Mouse (Mus musculus): Measurements from ENCODE around the gene Vps45. TPM values are rescaled to one million over a fixed set of nuclear protein-coding genes. Genes with fewer than 3 reads are reported as not detected.
A peak's percentile ranks its signal among the peaks of the same experiment; 100 is the strongest.
"Not testable (repeated sequence)": the region's sequence is repeated elsewhere in the genome, so short reads cannot be mapped to it uniquely, and the experiment has no call there.

The Vps45 gene
- polyA plus RNA-seq, 3 experiments from 2014 or later: 21.2 to 23.9 (median 23.9) TPM

DNA sequence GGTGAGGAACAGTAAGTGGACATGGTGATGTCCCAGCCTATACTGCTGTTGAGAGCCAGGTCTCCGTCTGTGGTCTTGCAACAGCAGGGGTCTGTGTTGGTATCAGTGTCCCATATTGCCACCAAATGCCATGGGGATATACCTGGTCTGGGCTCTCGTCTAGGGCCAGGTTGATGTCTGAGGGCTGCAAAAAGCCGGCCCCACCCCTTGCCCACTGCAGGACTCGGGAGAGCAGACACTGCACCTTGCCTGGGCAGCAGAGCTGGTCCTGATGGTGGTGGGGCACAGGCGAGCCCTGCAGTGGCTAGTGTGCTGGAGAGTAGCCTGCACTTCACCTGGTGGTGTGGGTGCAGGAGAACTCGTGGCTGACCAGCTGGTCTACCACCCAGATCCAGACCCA lies 19.8 kb upstream of the Vps45 start:
- no peak for ATAC-seq

DNA sequence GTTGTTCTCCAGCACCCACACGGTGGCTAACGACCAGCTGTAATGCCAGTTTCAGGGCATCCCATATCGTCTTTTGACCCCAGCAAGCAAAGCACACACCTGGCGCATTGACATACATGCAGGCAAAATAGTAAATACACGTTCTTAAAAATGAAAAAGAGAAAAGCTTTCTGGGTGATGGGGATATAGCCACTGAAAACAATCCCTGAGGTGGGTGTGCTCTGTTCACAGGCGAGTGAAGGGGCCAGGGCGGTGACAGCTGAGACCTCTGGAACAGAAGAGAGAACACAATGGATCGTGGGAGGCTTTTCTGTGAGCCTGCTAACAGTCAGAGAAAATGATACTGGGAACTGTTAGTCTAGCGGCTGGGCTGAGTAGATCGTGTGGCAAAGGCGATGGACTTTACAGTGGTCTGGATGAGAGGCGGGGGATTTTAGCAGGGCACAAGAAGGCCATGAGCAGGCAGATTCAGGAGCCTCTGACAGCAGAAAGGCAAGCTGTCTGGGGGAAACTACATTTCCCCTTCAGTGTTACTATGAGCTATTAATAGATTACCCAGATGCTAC lies 14.7 kb upstream of the Vps45 start:
- no peak for ATAC-seq

DNA sequence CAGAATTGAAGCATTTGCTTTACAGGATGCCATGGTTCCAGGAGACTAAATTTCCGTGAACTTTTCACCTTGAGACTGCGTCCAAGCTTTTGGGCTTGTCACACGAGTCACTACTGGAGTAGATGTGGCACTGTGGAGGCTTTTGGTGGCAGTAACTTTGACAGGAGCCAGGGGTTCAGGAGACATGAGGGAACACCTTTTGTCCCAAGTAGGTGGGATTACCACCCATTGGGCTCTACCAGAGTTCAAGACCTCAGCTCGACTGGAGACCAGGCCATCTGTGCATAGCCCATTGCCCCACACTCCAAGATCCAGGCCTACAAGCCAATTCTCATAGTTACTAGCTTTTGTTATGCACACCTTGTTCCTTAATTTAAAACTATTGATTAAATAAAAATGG lies 12.0 kb upstream of the Vps45 start:
- ATAC-seq: no peak

DNA sequence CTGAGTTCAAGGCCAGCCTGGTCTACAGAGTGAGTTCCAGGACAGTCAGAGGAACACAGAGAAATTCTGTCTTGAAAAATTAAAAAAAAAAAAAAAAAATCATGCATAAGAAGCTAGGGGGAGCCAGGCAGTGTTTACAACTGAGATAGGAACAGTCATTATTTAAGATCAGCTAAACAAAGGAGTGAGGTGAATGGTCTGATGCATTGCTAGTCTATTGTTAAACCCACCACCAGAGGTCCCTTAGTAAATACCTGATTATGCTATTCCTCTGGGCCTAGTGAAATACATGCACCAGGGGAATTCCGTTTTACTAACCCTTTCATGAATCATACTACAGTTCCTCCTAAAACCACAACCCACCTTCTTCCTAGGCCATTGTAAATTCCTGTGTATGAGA lies 11.3 kb upstream of the Vps45 start:
- no peak for ATAC-seq

DNA sequence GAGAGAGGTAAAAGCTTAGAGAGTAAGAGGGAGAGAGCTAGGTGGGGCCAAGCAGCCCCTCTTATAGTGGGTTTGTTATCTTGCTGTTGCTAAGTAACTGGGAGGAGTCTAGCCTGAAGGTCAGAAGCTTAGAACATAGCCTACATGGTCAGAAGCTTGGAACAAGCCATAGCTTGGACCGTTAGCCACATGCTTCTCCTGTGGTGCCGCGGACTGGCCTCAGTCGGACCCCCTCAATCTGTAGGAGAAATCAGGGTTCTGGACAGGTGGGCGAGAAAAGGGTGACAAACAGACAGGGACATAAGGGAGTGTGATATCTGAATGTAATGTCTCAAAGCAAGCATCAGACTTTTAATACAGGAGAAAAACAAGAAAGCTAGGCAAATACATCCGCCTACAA lies 10.8 kb upstream of the Vps45 start:
- ATAC-seq: no peak

DNA sequence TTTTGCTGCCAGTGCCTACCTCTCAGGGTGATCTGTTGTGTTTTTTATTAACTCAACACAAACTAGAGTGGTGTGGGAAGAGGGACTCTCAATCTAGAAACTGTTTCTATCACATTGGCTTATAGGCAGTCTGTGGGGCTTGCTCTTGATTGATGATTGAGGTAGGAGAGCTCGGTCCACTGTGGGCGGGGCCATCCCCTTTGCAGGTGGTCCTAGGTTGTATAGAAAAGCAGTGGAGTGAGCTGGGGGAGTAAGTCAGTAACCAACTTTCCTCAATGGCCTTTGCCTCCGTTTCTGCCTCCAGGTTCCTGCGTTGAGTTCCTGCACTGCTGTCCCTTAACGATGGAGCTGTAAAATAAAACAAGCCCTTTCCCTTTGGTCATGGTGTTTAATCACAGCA lies 8.5 kb upstream of the Vps45 start:
- no peak for ATAC-seq

DNA sequence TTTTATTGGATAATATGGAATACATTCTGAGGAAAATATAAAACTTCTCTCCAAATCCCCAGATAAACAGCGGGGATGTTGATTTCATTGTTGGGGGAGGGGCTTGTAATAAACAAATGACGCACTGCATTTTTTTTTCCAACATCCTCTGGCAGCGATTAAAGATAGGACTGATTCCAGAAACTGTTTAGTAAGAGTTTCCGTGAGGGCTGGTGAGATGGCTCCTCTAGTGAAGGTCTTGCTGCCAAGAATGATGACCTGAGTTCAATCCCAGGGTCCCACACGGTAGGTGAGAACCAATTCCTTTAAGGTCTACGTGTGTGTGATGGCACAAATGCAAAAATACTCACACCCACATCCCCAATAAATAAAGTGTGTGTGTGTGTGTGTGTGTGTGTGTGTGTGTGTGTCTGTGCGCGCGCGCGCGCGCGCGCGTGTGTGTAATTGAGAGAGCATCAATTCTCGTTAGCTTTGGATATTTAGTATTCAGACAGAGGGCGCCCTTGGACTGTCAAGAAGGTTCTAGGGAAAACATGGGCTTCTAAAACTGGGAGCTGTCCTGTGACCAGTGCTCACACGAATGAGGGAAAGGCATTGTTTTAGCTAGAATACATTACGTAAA lies 7.6 kb upstream of the Vps45 start:
- peak; percentile 43 for ATAC-seq

DNA sequence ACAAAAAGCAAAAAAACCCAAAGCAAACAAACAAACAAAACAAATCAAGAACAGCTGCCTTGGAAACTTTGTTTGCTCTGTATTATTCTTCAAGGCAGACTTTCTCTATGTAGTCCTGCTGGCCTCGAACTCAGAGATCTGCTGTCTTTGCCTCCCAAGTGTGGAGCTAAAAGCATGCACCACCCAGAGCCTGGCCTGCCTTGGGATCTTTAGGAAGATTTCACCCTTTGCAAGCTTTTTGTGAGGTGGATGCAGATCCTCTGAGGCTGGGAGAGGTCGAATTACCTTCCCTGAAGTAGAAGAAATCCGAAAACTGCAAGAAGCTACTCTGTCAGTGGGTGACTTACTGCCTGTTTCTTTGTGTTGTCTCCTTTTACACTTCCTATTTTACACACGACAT lies 6.9 kb upstream of the Vps45 start:
- no peak for ATAC-seq

DNA sequence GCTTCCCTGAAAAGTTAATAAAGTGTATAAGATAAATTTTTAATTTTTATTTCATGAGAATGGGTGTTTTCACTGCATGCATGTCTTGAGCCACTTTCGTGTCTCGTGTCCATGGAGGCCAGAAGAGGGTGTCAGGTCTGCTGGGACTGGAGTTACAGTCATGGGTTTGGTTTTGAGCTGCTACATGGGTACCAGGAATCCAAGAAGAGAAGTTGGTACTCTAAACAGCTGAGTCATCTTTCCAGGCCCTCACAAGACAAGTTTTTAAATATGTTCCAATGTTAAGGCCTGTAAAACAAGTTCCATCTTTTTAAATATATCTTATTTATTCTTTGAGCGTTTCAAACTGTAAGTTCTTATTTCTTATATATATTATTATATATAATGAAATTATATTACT lies 6.0 kb upstream of the Vps45 start:
- ATAC-seq: no peak

DNA sequence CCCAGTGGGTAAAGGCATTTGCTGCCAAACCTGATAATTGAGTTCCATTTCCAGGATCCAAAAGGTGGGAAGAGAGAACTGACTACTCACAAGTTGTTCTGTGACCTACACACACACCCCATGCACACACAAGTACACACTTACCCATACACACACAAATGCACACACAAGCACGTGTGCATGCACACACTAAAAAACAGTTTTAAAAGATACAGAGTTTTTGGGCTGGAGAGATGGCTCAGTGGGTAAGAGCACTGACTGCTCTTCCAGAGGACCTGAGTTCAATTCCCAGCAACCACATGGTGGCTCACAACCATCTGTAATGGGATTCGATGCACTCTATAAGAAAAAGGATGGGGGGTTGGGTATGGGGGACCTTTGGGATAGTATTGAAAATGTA lies 5.0 kb upstream of the Vps45 start:
- no peak for ATAC-seq

DNA sequence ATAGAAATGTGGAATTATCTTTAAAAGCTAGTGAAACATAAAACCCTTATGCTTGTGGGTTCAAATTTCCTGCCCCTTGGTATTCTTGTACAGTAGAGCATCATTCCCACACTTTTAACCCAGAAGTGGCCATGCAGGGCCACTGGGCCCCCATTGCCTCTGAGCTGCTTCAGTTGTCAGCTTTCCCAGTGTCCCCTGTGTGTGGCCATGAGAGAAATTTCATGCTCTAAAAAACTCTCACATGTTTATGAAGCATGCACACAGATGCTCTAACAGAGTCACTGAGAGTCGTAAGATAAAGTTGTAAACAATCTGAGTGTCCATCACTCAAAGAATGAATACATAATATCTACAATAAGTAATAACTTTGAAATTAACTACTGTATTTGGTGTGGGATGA lies 1.9 kb upstream of the Vps45 start:
- no peak for ATAC-seq

DNA sequence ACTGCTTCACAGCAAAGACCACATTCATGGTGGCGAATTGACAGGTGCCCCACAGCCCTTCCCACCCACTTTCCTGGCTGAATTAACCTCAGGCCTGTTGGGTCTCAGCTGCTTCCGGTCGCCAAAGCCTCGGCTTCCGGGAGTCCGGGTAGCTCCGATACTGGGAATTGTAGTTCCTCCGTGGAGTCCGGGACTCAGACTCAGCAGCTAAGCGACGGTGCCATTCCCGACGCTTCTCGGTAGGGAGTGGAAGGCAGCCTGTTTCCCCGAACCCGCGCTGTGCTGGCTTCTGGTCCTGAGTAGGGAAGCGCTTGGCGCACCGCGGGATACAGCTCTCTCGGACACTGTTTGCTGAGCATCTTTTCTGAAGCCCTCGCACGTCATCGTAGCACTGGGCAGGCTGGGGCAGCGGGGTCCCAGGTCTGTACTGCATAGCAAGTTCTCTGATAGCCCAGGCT lies 490 bp downstream of the Vps45 start:
- peak; percentile 87 for ATAC-seq

DNA sequence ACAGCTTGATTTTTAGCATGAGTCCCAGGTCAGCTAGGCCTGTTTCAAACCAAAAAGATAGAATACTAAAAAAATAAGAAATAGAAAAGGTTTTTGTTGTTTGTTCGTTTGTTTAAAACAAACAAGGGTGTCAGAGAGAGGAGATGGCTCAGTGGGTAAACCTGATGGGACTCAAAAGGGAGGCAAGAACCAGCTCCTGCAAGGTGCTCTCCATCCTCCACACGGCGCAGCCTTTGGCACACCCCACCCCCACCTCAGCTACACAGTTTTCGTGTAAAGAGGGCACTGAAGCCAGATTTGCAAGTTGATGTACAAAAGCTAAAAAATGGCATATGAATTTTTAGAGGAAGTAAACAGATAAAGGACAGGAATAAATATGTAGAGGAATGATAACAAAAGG lies 2.2 kb downstream of the Vps45 start:
- ATAC-seq: no peak

DNA sequence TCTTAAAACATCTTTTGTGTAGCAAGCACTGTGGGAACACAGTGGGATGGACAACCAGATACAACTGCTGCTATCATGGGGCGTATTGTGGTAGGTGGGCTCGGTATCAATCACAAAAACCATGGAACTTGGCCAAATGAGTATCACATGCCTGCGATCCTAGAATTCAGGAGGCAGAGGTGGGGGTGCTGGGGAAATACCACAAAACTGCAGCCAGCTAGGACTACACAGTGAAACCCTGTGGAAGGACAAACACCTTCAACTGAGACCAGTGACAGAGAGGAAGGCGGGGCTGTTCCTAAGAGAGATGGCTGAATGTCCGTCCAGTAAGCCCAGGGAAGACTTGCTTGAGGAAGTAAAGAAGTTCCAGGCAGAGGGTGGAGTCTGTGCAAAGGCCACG lies 3.0 kb downstream of the Vps45 start:
- ATAC-seq: no peak

DNA sequence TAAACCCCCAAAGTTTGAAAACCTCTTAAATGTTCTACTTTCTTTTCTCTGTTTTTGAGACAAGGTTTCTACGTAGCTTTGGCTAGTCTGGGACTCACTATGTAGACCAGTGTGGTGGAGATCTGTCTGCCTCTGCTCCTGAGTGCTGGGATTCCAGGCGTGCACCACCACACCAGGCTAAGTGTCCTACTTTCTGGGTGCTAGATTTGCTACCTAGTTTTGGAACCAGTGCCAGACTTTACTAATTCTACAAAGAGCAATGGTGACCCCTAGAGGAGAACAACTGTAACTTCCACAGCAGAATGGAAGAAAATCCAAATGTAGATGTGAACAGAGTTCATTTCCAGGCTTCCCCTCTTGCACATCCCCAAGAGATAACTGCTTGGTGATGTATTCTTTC lies 6.4 kb downstream of the Vps45 start:
- ATAC-seq: peak; percentile 75

DNA sequence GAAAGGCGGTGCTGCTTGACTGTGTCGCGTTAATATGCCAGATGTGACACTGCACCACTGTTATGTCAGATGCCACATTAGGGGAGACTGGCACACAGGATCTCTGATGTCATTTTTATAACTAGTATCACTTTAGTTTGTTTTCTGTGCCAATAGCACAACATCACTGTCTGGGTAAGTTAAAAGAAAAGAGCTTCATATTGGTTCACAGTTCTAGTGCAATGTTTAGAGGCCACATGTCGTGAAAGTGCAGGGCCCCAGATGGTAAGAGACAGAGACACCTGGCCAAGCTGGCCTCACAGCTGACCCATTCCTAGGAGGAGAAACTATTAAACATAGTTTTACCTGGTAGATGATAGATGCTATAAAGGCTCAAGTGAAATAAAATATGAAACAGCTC lies 7.1 kb downstream of the Vps45 start:
- no peak for ATAC-seq

DNA sequence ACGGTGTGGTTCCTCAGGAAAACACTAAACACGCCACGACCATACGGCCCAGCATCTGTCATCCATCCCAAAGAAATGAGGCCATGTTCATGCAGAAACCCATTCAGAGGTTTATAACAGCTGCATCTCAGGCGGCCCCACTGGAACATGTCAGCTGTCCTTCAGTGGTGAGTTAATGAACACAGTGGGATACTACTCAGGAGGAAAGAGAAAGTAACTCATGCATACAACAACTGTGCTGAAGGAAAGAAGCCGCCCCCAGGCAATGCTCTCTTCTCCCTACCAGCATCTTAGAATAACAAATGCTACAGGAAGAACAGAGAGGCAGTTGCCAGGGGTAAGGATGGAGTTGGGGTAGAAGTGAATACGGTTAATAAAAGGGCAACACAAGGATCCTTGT lies 7.5 kb downstream of the Vps45 start:
- no peak for ATAC-seq

DNA sequence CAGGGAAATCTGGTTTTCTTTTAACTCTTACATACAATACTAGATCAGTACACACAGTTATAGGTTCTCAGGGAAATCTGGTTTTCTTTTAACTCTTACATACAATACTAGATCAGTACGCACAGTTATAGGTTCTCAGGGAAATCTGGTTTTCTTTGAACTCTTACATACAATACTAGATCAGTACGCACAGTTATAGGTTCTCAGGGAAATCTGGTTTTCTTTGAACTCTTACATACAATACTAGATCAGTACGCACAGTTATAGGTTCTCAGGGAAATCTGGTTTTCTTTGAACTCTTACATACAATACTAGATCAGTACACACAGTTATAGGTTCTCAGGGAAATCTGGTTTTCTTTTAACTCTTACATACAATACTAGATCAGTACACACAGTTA lies 13.7 kb downstream of the Vps45 start:
- not testable (repeated sequence) for ATAC-seq

DNA sequence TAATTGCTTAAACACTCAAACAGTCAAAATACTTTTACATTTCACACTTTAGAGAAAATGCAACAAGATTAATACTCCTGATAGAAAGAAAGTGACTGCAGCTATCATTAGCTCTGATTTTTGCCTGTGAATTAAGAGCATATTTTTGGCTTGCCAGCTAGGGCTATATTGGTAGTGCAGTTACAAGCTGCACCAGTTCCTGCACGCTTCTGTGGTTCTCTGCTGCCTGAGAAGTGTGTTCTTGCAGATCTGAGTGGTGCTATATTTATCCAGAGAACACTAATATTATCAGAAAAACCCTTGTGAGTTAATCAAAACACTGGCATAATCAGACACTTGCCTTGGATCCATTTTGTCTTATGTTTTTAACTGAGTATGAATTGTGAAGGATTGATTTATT lies 15.2 kb downstream of the Vps45 start:
- ATAC-seq: no peak

DNA sequence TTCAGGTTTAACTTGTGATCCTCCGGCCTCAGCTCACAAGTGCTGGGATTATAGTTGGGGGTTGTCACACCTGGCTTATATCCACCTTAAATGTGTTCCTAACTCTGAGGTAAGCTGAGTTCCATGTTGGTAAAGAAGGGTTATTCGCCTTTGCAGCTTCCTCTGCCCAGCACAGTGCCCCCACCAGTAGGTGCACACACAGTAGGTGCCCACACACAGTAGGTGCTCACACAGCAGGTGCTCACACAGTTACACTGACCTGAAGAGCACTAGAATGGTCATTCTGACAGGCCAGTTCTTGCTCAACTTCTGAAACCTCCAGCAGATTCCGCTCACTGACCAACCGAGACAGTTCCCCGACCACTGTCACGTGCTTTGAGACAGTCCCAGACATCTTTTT lies 17.2 kb downstream of the Vps45 start:
- no peak for ATAC-seq

DNA sequence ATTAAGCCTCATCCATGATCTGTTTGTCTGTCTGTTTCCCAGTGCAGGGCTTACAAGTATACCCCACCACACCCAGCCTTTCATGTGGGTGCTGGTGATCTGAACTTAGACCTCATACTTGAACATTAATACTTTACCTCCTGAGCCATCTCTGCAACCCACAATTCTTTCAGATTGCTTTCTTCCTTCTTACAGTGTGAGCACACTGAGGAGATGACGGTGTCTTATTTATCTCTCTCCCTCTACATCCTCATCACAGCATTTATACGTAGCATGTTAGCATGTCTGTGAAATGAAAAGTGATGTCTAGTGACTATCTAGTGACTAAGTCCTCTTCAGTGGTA lies 17.6 kb downstream of the Vps45 start:
- peak; percentile 76 for ATAC-seq

DNA sequence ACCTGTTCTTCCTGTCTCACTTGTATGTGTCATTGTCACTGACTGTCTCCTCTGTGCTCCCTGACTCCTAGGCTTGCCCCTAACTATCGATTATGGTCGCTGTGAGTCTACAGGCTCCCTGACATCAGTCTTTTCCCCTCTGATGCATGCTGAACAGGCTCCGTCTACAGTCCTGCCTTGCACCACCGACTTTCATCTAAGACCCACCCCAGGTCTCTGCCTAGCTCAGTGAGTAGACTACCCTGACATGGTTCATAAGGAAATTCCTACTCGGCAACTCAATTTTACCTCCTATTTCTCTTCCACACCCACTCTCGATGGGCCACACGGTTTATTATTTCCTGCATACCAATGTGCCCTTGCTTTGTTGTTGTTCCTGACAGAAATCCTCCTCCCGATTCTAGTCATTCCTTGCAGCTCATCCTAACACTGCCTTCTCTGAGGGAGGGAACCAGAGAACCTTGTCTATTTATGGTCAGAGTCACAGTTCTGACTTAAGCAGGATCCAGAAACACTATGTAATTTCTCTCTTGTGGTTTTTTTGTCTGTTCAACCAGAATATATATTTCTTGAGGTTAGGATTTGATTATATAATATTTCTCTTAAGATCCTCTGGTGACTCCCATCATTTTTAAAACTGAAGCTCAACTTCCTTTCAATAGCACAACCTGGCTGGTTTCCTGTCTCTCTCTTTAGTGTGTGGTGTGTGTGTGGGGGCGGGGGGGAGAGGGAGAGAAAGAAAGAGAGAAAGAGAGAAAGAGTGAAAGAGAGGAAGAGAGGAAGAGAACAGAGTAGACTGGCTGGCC lies 18.2 kb downstream of the Vps45 start:
- ATAC-seq: peak; percentile 80

DNA sequence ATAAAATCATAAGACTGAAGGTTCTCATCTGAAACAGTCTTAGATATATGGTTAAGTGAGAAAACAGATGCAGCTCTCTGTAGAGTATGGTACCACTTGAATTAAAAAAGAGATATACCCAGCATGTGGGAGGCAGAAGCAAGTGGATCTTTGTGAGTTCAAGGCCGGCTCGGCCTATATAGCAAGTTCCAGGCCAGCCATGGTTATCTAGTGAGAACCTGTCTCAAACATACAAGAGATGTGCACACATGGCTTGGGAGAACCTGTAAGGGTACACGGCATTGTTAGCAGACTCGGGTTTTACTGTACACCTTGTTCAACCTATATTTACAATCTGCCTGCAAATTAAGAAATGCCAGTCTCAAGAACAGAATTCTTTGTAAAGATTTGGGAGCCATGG lies 19.4 kb downstream of the Vps45 start:
- no peak for ATAC-seq

DNA sequence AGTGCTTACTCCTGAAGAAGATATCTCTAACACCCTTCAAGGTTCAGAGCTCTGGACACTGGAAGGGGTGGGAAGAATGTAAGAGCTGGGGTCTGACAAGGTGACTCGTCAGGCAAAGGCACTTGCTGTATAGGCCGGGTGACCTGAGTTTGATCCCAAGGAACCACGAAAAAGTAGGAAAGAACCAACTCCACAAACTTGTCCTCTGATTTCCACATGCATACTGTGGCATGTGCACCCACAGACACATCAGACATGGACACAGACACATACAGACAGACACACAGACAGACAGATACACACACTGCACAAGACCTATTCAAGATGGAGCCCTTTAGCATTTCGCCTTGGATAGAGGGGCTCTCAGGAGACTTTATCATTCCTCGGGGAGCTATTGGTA lies 20.1 kb downstream of the Vps45 start:
- no peak for ATAC-seq

Data from inflammation-experienced regulatory T-cells, adult 6 months (primary cell).